Mouse (Mus musculus): ENCODE data around the gene Fam151a.
"Not testable (repeated sequence)": the region's sequence is repeated elsewhere in the genome, so short reads cannot be mapped to it uniquely, and the experiment has no call there.

Fam151a gene

GRCm38 (mm10) chr4:106776998-106777397 lies 43.3 kb downstream of the Fam151a start:
- no peak for DNase-seq (ENCODE audit: low spot score)

- peak; percentile 81 for DNase-seq (ENCODE audit: low spot score)
Observed at GRCm38 (mm10) chr4:106778116-106778788, 44.6 kb downstream of the Fam151a start.

DNA sequence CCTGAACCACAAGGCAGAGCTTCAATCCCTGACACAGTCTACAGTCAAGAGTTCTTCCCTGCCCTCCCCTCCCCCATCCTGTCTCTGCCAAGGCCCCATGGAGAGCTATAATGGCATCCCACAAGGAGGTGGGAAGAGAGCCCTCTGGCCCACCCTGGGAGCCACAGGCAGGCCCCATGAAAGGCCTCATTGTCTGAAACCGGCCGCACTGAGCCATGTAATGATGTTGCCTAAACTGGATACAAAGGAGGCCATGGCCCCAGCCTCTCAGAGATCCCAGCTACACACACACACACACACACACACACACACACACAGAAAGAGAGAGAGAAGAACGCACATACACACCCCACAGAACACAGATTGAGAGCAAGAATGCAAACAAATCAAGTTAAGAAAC lies 46.4 kb downstream of the Fam151a start:
- no peak for DNase-seq (ENCODE audit: low spot score)

DNA sequence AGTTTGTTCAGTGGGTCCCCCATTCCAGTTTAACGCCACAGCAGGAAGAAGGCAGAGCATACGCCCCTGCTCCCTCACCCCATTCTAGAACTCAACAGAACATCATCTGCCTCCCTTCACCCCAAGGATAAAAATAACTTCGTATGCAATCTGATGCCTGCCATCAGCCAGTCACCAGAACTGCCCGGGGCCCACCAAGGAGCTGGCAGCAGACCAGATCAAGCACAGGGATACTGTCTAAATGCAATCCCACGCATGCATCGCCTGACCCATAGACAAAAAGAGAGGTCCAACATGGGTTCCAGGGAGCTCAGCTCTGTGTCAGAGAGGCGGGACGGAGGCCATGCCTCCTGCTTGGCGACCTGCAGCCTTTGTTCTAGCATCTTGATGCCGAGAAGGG lies 49.4 kb downstream of the Fam151a start:
- no peak for DNase-seq (ENCODE audit: low spot score)

DNA sequence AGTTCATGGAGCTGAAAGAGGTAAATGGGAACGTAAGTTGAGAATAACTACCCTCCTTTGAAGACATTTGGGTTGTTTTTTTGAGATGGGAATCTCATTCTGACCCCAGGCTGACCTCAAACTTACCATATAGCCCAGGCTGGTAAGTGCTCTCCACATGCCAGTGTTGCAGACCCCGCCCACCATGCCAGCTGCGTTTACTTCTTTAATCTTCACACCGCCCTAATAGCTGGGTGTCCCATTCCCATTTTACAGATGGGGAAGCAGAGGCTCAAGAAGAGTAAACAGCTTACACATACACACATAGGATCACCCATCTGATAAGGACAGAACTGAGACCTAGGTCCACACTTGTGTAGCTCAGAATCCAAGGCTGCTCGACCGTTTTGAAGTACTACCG lies 51.1 kb downstream of the Fam151a start:
- DNase-seq (ENCODE audit: low spot score), result no peak

- DNase-seq (ENCODE audit: low spot score), result no peak
Observed at GRCm38 (mm10) chr4:106785345-106785744, 51.7 kb downstream of the Fam151a start.

DNA sequence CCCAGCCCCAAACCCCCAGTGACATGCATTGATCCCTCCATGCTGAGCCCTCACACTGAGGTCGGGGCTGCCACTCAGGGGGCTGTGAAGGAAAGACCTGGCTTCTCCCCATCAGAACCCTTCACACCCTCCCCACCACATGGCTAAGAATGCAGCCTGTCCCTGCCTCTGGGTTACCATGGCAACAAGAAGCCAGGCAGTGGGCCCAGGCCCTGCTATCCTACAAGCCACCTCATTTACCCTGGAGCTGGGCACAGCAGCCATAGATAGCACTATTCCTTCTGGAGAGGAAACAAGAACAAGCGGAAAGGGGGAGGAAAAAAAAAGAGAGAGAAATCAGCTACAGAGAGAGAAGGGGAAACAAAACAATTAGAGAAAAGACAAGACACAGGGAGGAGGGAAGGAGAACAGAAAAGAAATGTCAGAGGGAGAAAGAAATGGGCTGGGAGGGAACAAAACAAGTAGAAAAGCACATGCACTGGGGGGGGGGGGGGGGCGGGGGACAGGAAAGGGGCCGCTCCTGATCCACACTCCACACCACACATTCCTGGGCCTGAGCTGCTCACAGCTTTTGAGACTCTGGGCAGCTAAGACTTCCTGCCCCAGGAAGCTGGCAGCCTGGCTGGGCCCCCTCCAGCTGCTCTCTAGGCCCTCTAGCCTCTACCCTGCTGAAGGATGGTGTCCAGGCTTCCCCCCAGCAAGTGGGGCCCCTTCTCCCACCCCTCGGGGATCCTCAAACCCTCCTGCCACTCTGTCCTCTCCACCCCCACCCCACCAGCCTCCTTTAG lies 52.3 kb downstream of the Fam151a start:
- DNase-seq (ENCODE audit: low spot score), result peak; percentile 43

- peak; percentile 33 for DNase-seq (ENCODE audit: low spot score)
Observed at GRCm38 (mm10) chr4:106787830-106788229, 54.1 kb downstream of the Fam151a start.

GRCm38 (mm10) chr4:106788627-106789026 lies 54.9 kb downstream of the Fam151a start:
- no peak for DNase-seq (ENCODE audit: low spot score)

DNA sequence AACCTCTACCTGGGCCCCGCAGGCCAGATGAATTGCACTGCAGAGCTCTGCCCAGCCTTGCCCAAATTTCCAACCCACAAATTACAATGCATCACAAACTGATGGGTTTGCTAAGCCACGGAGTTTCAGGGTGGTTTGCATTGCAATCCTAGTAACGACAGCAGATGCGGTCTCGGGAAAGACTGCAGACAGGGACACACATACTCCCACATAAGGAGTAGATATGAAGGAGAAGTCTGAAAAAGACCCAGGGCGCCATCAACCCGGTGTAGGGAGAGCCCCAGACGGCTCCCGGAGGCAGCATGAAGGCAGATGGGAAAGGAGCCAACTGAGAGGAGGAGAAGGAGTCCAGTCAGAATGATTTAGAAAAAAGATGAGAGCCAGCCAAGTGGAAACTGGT lies 56.0 kb downstream of the Fam151a start:
- DNase-seq (ENCODE audit: low spot score), result no peak

DNA sequence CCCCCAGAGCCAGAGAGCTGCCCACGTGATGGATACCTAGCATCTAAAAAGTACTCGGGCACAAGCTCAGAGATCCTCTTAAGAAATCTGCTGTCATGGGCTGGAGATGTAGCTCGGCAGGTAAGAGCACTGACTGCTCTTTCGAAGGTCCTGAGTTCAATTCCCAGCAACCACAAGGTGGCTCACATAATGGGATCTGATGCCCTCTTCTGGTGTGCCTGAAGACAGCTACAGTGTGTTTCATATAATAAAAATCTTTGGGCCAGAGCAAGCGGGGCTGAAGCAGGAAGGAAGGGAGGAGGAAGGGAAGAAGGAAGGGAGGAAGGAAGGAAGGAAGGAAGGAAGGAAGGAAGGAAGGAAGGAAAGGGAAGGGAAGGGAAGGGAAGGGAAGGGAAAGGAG lies 56.5 kb downstream of the Fam151a start:
- DNase-seq (ENCODE audit: low spot score), result not testable (repeated sequence)

DNA sequence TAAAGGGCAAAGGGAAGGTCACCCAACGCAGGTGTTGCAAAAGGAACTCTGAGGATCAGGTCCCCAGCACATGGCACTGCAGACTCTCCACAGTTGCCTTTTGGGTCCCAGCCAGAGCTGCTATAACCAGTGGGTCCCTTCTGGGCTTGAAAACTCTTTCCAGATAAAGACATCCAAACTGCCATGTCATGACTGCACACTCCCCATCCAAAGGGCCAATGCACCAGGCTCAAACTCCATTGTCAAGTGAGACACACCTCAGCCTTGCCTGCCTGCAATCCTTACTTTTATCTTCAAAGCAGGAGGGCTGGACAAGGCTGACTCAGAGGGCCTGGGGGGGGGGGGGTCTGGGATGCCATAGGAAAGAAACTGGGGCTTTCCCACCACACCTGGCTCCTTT lies 57.2 kb downstream of the Fam151a start:
- no peak for DNase-seq (ENCODE audit: low spot score)

GRCm38 (mm10) chr4:106792276-106792675 lies 58.6 kb downstream of the Fam151a start:
- no peak for DNase-seq (ENCODE audit: low spot score)

GRCm38 (mm10) chr4:106793826-106794225 lies 60.1 kb downstream of the Fam151a start:
- not testable (repeated sequence) for DNase-seq (ENCODE audit: low spot score)

DNA sequence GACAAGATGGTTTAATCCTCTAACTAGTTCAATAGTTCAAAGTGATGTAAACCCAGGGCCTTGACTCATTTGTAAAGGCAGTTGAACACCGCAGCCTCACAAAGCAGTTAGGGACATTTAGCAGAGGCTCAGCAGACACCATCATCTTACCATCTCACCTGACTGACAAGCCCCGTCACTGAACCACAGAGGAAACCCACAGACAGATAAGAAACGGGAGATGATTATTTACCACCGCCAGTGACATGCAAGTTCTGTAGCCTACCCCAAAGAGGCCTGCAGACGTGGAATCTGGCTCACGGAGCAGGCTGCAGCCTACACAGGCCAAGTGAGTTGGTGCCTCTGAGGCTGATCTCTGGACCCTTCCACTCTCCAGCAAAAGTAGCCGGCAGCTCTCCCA lies 60.6 kb downstream of the Fam151a start:
- no peak for DNase-seq (ENCODE audit: low spot score)

DNA sequence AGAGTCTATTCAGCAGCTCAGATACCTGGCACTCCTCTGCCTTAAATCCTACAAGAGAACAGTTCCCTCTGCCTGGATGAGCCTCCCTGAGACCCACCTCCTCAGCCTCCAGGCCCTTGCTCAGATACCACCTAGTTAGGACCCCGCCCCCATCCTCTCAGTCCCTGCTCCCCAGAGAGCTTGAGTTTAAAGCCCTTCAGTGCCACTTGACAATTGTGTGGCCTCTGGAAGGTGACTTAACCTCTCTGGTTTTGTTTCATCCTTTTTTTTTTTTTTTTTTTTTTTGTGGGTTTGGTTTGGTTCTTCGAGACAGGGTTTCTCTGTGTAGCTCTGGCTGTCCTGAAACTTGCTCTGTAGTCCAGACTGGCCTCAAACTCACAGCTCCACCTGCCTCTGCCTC lies 61.6 kb downstream of the Fam151a start:
- no peak for DNase-seq (ENCODE audit: low spot score)

Measured in yolk sac, embryonic 10.5 days (tissue).